Mouse (Mus musculus): ENCODE data around the gene Fbxl8.
"Not testable (repeated sequence)": the region's sequence is repeated elsewhere in the genome, so short reads cannot be mapped to it uniquely, and the experiment has no call there.

Fbxl8 gene

GRCm38 (mm10) chr8:105285514-105285913 lies 21.1 kb downstream of the Fbxl8 start:
- no peak for DNase-seq

GRCm38 (mm10) chr8:105286907-105287306 lies 22.5 kb downstream of the Fbxl8 start:
- no peak for DNase-seq

DNA sequence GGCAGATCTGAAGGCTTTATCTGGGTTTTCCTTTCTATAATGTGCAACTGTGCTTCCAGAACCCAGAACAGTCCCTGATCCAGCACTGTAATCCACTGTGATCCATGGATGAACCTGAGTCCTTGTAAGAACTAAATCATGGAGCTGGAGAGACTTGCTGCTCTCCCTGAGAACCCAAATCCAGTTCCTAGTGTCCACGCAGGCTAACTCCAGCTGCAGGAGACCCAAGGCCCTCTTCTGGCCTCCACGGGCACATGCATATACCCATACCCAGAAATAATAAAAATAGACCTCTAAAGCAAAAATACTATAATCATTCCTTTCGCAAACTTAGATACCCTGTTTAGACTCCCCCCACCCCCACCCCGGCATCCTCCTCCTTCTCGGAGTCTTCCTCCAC lies 23.8 kb downstream of the Fbxl8 start:
- DNase-seq: no peak

GRCm38 (mm10) chr8:105288958-105289732 lies 24.7 kb downstream of the Fbxl8 start:
- DNase-seq: peak; percentile 84 to 87

DNA sequence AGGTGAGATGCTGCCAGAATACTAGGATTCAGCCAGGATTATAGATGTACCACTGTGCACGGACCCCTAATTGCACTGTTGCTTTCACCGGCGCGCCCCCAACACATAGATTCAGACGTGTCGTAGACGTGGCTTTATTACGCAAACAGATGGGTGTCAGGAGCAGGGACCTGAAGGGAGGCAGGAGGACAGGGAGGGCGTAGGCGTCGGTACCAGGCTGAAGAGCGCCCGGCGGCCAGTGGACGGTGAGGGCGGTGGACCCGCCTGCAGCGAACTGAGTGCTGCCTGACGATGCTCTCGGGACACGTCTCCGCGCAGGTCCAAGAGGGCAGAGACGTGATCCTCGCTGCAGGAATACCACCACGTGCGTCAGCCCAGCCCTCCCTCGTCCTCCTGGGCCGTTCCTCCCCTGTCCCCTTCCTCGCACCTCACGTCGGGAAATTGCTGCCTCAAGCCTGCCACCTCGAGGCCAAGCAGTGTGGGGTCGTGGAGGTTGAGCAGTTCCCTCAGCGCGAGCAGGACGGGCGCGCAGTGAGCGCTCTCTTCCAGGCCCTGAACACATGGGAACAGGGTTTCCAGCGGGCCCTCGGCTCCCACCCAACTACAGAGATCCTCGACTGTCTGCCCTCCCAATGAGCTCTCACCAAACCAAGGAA lies 25.5 kb downstream of the Fbxl8 start, which contains the start of gene 4931428F04Rik:
4931428F04Rik (minus strand) TSS at position 60 of the 656 bp plus-strand sequence.
- DNase-seq: no peak

DNA sequence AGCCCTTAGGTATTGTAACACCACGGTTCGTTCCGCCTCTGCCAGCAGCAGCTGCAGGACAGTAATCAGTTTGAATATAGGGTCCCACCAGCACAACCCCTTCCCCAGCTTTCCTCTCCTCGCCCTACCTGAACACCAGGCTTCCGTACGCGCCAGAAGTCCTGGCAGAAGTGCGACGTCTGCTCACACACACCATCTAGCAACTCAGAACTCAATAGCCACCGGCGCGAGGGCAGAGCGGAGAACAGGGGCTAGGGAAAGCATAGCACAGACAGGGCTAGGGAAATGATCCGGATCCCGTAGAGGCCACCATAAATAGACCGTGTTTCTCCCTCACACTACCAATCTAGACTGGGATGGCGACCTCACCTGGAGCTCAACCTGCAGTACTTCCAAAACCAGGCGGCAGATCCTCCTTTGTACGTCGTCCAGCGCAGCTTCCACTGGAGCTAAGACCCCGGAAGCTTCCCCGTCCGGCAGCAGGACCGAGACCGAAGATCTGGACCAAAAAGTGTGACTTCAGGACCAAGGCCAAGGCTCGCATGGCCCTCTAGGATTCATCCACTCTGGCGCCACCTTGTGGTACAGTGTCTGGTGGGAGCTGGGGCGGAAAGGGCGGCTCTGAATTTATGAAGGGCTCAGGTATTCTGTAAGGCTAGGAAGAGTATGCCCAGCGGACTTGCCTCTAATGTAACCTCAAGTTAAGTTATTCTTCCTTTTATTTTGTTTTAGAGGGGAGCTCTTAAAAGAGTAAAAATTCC lies 26.3 kb downstream of the Fbxl8 start:
- peak; percentile 81 to 92 for DNase-seq

DNA sequence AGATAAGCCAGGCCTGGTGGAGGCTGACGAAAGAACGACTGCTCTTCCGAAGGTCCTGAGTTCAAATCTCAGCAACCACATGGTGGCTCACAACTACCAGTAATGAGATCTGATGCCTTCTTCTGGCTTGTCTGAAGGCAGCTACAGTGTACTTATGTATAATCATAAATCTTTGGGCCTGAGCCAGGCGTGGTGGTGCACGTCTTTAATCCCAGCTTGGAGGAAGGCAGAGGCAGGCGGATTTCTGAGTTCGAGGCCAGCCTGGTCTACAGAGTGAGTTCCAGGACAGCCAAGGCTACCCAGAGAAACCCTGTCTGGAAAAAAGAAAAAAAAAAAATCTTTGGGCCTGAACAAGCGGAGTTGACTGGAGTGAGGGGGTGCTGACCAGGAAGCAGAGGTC lies 26.9 kb downstream of the Fbxl8 start:
- not testable (repeated sequence) for DNase-seq

DNA sequence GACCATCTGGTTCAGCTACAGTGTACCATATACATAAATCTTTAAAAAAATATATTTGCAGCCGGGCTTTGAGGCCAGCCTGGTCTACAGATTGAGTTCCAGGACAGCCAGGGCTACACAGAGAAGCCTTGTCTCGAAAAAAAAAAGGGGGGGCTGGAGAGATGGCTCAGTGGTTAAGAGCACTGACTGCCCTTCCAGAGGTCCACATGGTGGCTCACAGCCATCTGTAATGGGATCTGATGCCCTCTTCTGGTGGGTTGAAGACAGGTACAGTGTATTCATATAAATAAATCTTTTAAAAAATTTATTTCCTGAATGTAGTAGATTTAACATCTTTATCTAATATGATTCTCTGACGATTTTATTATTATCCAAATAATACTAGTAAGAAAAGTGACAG lies 27.4 kb downstream of the Fbxl8 start:
- DNase-seq: not testable (repeated sequence)

- no peak for DNase-seq
These were observed 28.0 kb downstream of the Fbxl8 start for GRCm38 (mm10) chr8:105292471-105292870.

DNA sequence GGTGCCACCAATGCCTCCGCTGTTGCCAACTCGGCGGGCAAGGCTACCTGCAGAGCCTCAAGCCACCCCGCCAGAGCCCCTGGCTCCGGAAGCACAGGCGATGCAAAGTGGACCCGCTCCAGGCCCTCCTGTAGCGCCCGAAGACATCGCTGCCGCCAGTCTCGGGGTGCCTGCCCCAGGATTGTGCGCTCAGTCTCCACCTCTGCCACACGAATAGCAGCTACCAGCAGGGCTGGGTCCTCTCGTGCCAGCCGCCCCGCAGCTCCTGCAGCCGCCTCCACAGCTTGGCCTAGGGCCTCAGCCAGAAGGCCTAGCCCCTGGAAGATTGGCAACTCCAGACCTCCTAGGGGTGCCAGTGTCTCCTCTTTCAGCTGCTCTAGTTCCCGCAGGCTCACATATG lies 29.0 kb downstream of the Fbxl8 start:
- no peak for DNase-seq

DNA sequence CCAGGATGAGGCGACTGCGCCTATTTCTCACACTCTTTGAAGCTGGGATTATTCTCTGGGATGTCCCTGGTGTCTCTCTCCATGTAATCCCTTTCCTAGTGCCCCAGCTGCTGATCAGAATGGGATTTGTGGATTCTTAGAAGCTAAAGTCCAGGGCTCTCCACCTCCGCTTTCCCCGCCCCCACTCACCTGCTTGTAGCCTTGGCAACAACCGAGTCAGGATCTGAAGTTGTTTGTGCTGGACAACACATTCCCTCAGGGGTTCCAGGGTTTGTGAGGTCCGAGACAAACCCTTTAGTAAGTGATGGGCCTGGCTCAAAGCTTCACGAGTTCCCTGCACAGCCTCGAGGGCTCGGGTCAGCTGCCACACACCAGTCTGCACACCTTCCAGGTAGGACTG lies 30.3 kb downstream of the Fbxl8 start:
- no peak for DNase-seq

DNA sequence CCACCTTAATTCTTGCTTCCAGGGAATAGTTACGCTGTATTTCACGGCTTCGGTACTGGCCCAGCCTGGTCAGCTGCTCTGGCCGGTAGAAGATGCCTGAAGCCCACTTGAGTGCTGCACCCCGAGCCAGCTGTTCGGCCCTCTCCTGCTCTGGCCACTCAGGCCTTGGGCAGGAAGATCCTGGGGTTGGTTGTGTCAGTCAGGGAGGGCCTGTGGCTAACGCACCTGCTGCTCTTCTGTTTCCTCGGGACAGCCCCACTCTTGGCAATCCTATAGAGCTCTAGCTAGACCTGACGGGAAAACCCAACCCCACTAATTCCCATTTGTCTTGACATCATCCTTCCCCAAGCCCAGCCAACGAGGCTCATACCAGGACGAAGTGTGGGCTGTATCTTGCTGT lies 30.8 kb downstream of the Fbxl8 start:
- no peak for DNase-seq

DNA sequence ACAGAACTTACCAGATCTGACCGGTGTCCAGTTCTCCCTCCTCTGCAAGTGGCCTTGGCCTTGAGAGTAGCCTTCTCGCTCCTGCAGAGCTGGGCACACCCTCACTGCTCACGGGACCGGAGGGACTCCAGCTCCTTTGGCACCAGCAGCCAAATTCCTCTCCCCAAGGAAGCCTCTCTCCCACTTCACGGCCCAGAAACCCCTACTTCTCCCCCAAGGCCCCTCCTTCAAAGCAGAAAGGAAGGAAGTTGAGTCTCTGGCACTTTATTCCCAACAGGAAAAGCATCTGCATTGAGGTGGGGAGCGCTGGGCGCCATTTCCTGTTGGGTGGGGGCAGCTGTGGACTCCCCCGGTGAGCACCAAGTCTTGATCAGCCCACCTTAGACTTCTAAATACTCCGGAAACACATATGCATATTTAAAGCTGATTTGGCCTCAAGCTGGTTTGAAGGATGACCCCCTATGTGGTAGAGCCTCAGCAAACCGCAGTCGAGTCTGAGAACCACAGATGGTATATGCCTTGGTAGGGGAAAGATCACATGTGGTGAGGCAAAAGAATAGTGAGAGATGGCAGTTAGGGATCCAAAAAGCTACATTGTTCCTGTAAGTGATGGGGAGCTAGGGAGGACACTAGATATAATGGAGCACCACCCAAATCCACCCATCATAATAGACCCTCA lies 31.6 kb downstream of the Fbxl8 start, which contains the start of gene Exoc3l:
Exoc3l (minus strand) TSS at position 207 of the 679 bp plus-strand sequence.
- DNase-seq: no peak

- DNase-seq: peak; percentile 92 to 94
These were observed 33.2 kb downstream of the Fbxl8 start, which contains the start of gene E2f4 for GRCm38 (mm10) chr8:105297511-105298192. TSS of gene E2f4 (plus strand) at chr8:105297663.

GRCm38 (mm10) chr8:105298351-105299252 lies 34.2 kb downstream of the Fbxl8 start:
- no peak for DNase-seq

DNA sequence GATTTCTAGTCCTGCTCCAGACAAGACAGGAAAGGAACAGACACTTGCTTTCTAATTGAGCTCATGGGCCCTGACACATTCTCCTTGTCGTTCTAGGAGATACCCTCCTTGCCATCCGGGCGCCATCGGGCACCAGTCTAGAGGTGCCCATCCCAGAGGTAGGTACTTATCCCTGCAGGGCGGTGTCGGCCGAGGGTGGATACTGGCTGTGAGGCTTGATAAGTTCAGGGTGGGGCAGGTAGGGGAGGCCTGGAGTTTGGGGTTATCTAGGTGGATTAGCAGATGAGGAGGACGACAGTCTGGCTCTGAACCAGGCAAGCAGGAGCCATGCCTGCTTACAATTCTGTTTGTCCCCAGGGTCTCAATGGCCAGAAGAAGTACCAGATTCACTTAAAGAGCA lies 35.5 kb downstream of the Fbxl8 start:
- DNase-seq: no peak

- no peak for DNase-seq
These were observed 38.9 kb downstream of the Fbxl8 start for GRCm38 (mm10) chr8:105303396-105303795.

DNA sequence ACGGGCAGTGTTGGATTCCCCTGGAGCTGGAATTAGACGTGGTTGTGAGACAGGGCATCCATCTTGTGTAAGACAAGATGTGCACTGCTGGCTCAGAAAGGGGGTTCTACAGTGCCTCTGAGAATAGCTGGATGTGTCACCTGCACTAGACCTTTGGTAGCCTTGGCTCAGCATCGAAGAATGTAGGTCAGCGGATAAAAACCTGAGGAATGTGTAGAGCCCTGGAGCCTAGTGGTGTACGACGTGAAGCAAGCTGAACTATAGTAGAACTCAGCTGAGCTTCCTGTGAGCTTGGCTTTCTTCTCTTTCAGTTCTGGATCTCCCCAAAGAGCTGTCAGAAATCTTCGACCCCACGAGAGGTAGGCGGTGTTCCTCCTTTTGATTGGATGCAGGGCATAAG lies 39.4 kb downstream of the Fbxl8 start:
- no peak for DNase-seq

DNA sequence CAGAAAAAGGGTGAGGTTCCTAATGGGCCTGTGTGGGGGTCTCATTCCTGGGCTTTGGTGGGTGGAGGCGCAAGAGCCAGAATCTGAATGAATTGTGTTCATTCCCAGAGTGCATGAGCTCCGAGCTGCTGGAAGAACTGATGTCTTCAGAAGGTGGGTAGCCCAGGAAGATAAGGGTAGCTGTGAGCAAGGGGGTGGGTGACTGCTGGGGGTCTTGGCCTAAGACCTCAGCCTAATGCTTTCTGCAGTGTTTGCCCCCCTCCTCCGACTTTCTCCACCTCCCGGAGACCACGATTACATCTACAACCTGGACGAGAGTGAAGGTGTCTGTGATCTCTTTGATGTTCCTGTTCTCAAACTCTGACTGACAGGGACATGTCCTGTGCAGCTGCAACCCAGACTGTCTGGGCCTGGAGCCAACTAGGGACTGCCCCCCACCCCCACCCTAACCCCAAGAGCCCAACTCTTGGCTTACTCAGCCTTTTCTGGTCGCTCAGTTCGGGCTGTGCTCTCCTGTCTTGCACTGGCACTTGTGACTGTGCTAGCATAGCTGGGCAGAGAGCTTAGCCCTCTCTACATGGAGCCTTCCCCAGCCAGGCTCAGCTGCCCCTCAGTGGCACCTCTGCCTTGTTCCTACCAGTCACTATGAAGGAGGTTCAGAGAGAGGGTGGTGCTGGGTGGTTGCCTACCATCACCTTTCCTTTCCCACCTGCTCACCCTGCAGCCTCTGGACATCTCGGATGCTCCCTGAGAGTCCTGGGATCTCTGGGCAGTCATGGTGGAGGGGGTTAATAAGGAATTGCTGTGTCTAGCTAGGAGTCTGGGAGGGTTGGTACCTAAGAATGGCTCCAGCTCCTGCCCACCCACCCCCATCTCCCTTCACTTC lies 40.1 kb downstream of the Fbxl8 start:
- no peak for DNase-seq
